Mouse (Mus musculus) forebrain, embryonic 11.5 days (tissue): ENCODE data around the gene Olfr1178. TPM values are rescaled to one million over a fixed set of nuclear protein-coding genes. Genes with fewer than 3 reads are reported as not detected.

Source experiments
- ATAC-seq: fragments of 200-750 bp; cut with Nextera tagmentation; replicated peaks from 2 replicates; pipeline ENCODE4 v1.8.0; 2017; ENCODE audit warnings: moderate TSS enrichment; ENCODE audit not compliant: low FRiP score
- DNase-seq: peaks from one replicate; pipeline ENCODE4 v3.0.0-alpha.2; 2017; ENCODE audit warnings: low spot score
- H3K27ac ChIP-seq: fragments of 300-500 bp; sonication (generic); 2 replicates; pipeline ENCODE4 v1.5.1; 2014; ENCODE audit warnings: low read depth, low read length
- H3K27me3 ChIP-seq: fragments of 300-500 bp; sonication (generic); 2 replicates; pipeline ENCODE4 v1.6.1; 2014; ENCODE audit warnings: mild to moderate bottlenecking, low read length, mixed read lengths; ENCODE audit not compliant: control insufficient read depth, insufficient read depth
- H3K36me3 ChIP-seq: fragments of 300-500 bp; sonication (generic); 2 replicates; pipeline ENCODE4 v1.6.1; 2014; ENCODE audit warnings: mild to moderate bottlenecking, low read length, moderate library complexity, mixed read lengths; ENCODE audit not compliant: control insufficient read depth, insufficient read depth
- H3K4me1 ChIP-seq: fragments of 300-500 bp; sonication (generic); replicated peaks from 2 replicates; pipeline ENCODE4 v1.6.1; 2014; ENCODE audit warnings: low read length, mixed read lengths; ENCODE audit not compliant: control insufficient read depth, insufficient read depth
- H3K4me2 ChIP-seq: fragments of 300-500 bp; sonication (generic); 2 replicates; pipeline ENCODE4 v1.6.1; 2014; ENCODE audit warnings: low read depth, mild to moderate bottlenecking, low read length, moderate library complexity, mixed read lengths; ENCODE audit not compliant: severe bottlenecking
- H3K4me3 ChIP-seq: fragments of 300-500 bp; sonication (generic); 2 replicates; pipeline ENCODE4 v1.5.1; 2014; ENCODE audit warnings: low read depth, low read length
- H3K9ac ChIP-seq: fragments of 300-500 bp; sonication (generic); 2 replicates; pipeline ENCODE4 v1.6.1; 2014; ENCODE audit warnings: low read length
- H3K9me3 ChIP-seq: fragments of 300-500 bp; sonication (generic); 2 replicates; pipeline ENCODE4 v1.6.1; 2016; ENCODE audit warnings: low read length, mixed read lengths; ENCODE audit not compliant: control insufficient read depth
- WGBS: fragments of 180-500 bp; shearing (Covaris S2); extraction: QIAGEN DNeasy Blood & Tissue Kit; methylation state at CpG from one replicate; pipeline ENCODE4 v1.1.7; 2014; 5-methylcytosine and 5-hydroxymethylcytosine counted together
- polyA plus RNA-seq: library from polyadenylated mRNA; unstranded; fragments of >200 nt; fragmentation: Nextera tagmentation; extraction: Ambion mirVana; gene quantifications from 2 replicates; pipeline ENCODE4 v1.2.1, GENCODE M21; 2014

Olfr1178 gene
- polyA plus RNA-seq = not detected in 2 replicates

GRCm38 (mm10) chr2:88386762-88387161, at the start of gene Olfr1178:
Olfr1178 (plus strand) TSS chr2:88387062.
- H3K27me3 ChIP-seq = no peaks in the 10 kb centered on the region
- no peaks in the 10 kb centered on the region for H3K4me1 ChIP-seq
- H3K27ac ChIP-seq = no peak within 1 kb of the TSS
- no peak within 1 kb of the TSS for H3K9ac ChIP-seq
- ATAC-seq (no peak), DNase-seq (no peak)
- H3K36me3 ChIP-seq = no peaks in the 10 kb centered on the region
- no peaks in the 10 kb centered on the region for H3K9me3 ChIP-seq
- no peak within 1 kb of the TSS for H3K4me2 ChIP-seq
- WGBS = 79% methylated on average over 1 of the region's 1 CpGs
- no peak within 1 kb of the TSS for H3K4me3 ChIP-seq

GRCm38 (mm10) chr2:88346392-88346791, 40.5 kb upstream of the Olfr1178 start, which contains the start of gene Olfr1177-ps:
Olfr1177-ps (minus strand) TSS chr2:88346492.
- H3K4me3 ChIP-seq = no peak within 1 kb of the TSS
- no peak within 1 kb of the TSS for H3K9ac ChIP-seq
- no peak within 1 kb of the TSS for H3K27ac ChIP-seq
- DNase-seq = no peak
- H3K36me3 ChIP-seq = no peaks in the 10 kb centered on the region
- no peak for ATAC-seq
- no peaks in the 10 kb centered on the region for H3K4me1 ChIP-seq
- H3K4me2 ChIP-seq = no peak within 1 kb of the TSS
- no peaks in the 10 kb centered on the region for H3K27me3 ChIP-seq
- H3K9me3 ChIP-seq = no peaks in the 10 kb centered on the region
- 84% methylated on average over 1 of the region's 1 CpGs for WGBS

GRCm38 (mm10) chr2:88356304-88356703, 30.6 kb upstream of the Olfr1178 start:
- H3K9me3 ChIP-seq = no peaks in the 10 kb centered on the region
- H3K27ac ChIP-seq = no peak overlapping the region
- WGBS = 2% methylated on average over 2 of the region's 2 CpGs
- H3K36me3 ChIP-seq = no peaks in the 10 kb centered on the region
- H3K4me3 ChIP-seq = no peak overlapping the region
- no peaks in the 10 kb centered on the region for H3K27me3 ChIP-seq
- no peaks in the 10 kb centered on the region for H3K4me1 ChIP-seq
- H3K4me2 ChIP-seq = no peak overlapping the region
- H3K9ac ChIP-seq = no peak overlapping the region
- ATAC-seq (peak; percentile 55; the same call in 1 of the 2 replicates), DNase-seq (no peak)

GRCm38 (mm10) chr2:88406353-88406752, 19.5 kb downstream of the Olfr1178 start, which contains the start of gene Olfr1179:
Olfr1179 (minus strand) TSS chr2:88406453.
- no peaks in the 10 kb centered on the region for H3K27me3 ChIP-seq
- H3K4me1 ChIP-seq = no peaks in the 10 kb centered on the region
- no peaks in the 10 kb centered on the region for H3K9me3 ChIP-seq
- H3K27ac ChIP-seq = no peak within 1 kb of the TSS
- no peak within 1 kb of the TSS for H3K9ac ChIP-seq
- no peak within 1 kb of the TSS for H3K4me3 ChIP-seq
- ATAC-seq (no peak), DNase-seq (no peak)
- no peaks in the 10 kb centered on the region for H3K36me3 ChIP-seq
- H3K4me2 ChIP-seq = no peak within 1 kb of the TSS
- 94% methylated on average over 3 of the region's 3 CpGs for WGBS

GRCm38 (mm10) chr2:88419051-88419450, 32.2 kb downstream of the Olfr1178 start, which contains the start of gene Olfr1180:
Olfr1180 (minus strand) TSS chr2:88419151.
- H3K27ac ChIP-seq = no peak within 1 kb of the TSS
- no peak within 1 kb of the TSS for H3K4me3 ChIP-seq
- H3K4me1 ChIP-seq = no peaks in the 10 kb centered on the region
- no peaks in the 10 kb centered on the region for H3K36me3 ChIP-seq
- no peaks in the 10 kb centered on the region for H3K27me3 ChIP-seq
- ATAC-seq = no peak
- no peak within 1 kb of the TSS for H3K9ac ChIP-seq
- no peak for DNase-seq
- H3K4me2 ChIP-seq = no peak within 1 kb of the TSS
- 78% methylated on average over 2 of the region's 2 CpGs for WGBS
- H3K9me3 ChIP-seq = no peaks in the 10 kb centered on the region

- Histone ChIP-seq H3K4me3 (no peak within 1 kb of the TSS), H3K4me1 (no peaks in the 10 kb centered on the region), H3K36me3 (no peaks in the 10 kb centered on the region), H3K4me2 (no peak within 1 kb of the TSS), H3K9ac (no peak within 1 kb of the TSS), H3K27me3 (no peaks in the 10 kb centered on the region), H3K9me3 (no peaks in the 10 kb centered on the region), H3K27ac (no peak within 1 kb of the TSS)
- WGBS = 87% methylated on average over 1 of the region's 1 CpGs
- no peak for DNase-seq
- ATAC-seq = no peak
Observed at GRCm38 (mm10) chr2:88426071-88426470, 39.2 kb downstream of the Olfr1178 start, which contains the start of gene Olfr1181. Olfr1181 (minus strand) TSS chr2:88426171.

- no peak for DNase-seq
- 93% methylated on average over 1 of the region's 1 CpGs for WGBS
- ATAC-seq = no peak
Observed at GRCm38 (mm10) chr2:88449031-88449430, 62.2 kb downstream of the Olfr1178 start, which contains the start of gene Gm13757. Gm13757 (minus strand) TSS chr2:88449131.

More at GRCm38 (mm10) chr2:88449031-88449430, 62.2 kb downstream of the Olfr1178 start, which contains the start of gene Gm13757:
- no peak within 1 kb of the TSS for H3K4me2 ChIP-seq
- H3K27me3 ChIP-seq = no peaks in the 10 kb centered on the region
- H3K4me1 ChIP-seq = no peaks in the 10 kb centered on the region
- no peak within 1 kb of the TSS for H3K9ac ChIP-seq
- H3K9me3 ChIP-seq = no peaks in the 10 kb centered on the region
- H3K36me3 ChIP-seq = no peaks in the 10 kb centered on the region
- no peak within 1 kb of the TSS for H3K4me3 ChIP-seq
- H3K27ac ChIP-seq = no peak within 1 kb of the TSS
